Mouse (Mus musculus) erythroblast, embryonic 14.5 days (primary cell): ENCODE data around the gene Odf2. TPM values are rescaled to one million over a fixed set of nuclear protein-coding genes. Genes with fewer than 3 reads are reported as not detected.

Source experiments
- H3K27me3 ChIP-seq: 2 replicates; pipeline ENCODE4 v1.6.1; 2012; ENCODE audit warnings: inconsistent platforms; ENCODE audit not compliant: control insufficient read depth
- H3K36me3 ChIP-seq: 2 replicates; pipeline ENCODE4 v1.6.1; 2012; ENCODE audit warnings: mild to moderate bottlenecking, inconsistent platforms; ENCODE audit not compliant: control insufficient read depth
- H3K4me1 ChIP-seq: 2 replicates; pipeline ENCODE4 v1.6.1; 2012; ENCODE audit warnings: inconsistent platforms; ENCODE audit not compliant: control insufficient read depth
- H3K4me3 ChIP-seq: replicated peaks from 2 replicates; pipeline ENCODE3; 2012; ENCODE audit warnings: moderate library complexity, mild to moderate bottlenecking, inconsistent platforms
- H3K9me3 ChIP-seq: 2 replicates; pipeline ENCODE4 v1.6.1; 2012; ENCODE audit warnings: low read length, inconsistent platforms, mixed read lengths; ENCODE audit not compliant: control insufficient read depth
- GATA1 ChIP-seq: IDR thresholded peaks from 2 replicates; pipeline ENCODE4 v1.6.1; 2012; ENCODE audit warnings: low read length, inconsistent platforms, mixed read lengths
- TAL1 ChIP-seq: IDR thresholded peaks from 3 replicates; pipeline ENCODE4 v1.6.1; 2012; ENCODE audit warnings: low read length, inconsistent platforms, mixed read lengths
- polyA plus RNA-seq: library from polyadenylated mRNA; stranded (reverse); fragments of >175 nt; gene quantifications from 2 replicates; pipeline ENCODE4 v1.2.3, GENCODE M21; 2012

The Odf2 gene
- polyA plus RNA-seq, 1 experiment, result 6.0 TPM

GRCm38 (mm10) chr2:29849041-29849440, 40.0 kb upstream of the Odf2 start:
- Histone ChIP-seq H3K4me1 (peaks cover 7% of the 10 kb centered on the region), H3K27me3 (peaks cover 35% of the 10 kb centered on the region), H3K36me3 (peaks cover 10% of the 10 kb centered on the region), H3K4me3 (no peak overlapping the region), H3K9me3 (no peaks in the 10 kb centered on the region; the same call in 1 of the 2 replicates)
- TF ChIP-seq GATA1 (no peak), TAL1 (no peak)

DNA sequence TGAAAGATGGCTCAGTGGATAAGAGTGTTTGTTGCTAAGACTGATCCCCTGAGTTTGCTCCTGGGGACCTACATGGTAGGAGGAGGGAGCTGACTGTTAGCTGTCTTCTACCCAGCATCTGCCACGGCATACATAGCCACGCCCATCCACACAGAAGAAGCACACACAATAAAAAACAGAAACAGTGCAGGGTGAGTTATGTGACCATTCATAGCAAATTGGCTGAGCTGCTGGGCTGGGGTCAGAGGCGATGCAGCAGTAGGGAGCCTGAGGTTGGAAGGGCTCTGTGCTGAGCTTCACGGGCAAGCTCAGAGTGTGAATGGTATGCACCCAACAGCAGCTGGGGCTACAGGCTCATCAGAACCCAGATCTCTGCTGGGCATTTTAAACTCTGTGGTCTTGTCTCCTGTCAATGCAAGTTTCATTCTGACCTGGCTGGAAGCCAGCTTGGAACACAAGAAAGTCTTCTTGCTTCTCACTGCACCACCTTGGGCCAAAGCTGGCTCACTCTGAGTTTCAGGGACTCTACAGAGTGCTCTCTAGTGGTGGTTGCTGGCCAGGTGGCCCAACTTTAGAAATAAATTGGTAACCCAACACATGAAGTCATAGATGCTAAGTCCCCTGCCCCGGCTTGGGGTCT, 39.1 kb upstream of the Odf2 start:
- Histone ChIP-seq H3K9me3 (no peaks in the 10 kb centered on the region; the same call in 1 of the 2 replicates), H3K4me3 (no peak overlapping the region), H3K4me1 (peaks cover 10% of the 10 kb centered on the region), H3K27me3 (peaks cover 26% of the 10 kb centered on the region), H3K36me3 (peaks cover 6% of the 10 kb centered on the region)
- TF ChIP-seq TAL1 (no peak), GATA1 (no peak)

DNA sequence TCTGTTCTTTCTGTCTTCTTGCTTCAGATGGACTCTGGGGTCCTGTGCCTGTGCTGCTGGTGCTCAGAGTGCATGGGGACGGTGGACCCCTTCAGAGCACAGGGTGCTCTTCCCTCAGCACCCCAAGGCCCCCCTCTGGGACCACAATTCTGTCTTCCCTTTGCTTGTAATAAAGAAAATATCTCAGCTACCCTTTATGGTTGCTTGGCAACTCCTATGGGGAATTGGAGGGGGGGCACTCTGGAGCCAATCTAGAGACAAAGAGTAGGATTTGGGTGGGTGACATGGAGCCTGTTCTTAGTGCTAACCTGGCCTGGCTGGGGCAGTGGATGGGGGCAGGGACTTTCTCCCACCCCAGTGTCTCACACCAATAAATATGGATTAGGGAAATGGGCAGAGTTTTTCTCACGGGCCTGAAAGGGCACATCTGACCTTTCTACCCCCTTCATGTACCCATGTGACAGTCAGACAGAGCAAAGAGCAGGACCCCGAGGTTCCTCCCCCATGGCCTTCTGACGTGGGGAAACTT, 36.0 kb upstream of the Odf2 start:
- Histone ChIP-seq H3K27me3 (peaks cover 10% of the 10 kb centered on the region), H3K4me3 (no peak overlapping the region), H3K4me1 (peaks cover 10% of the 10 kb centered on the region), H3K36me3 (no peaks in the 10 kb centered on the region), H3K9me3 (no peaks in the 10 kb centered on the region)
- no peak for TF ChIP-seq GATA1
- no peak for TF ChIP-seq TAL1

DNA sequence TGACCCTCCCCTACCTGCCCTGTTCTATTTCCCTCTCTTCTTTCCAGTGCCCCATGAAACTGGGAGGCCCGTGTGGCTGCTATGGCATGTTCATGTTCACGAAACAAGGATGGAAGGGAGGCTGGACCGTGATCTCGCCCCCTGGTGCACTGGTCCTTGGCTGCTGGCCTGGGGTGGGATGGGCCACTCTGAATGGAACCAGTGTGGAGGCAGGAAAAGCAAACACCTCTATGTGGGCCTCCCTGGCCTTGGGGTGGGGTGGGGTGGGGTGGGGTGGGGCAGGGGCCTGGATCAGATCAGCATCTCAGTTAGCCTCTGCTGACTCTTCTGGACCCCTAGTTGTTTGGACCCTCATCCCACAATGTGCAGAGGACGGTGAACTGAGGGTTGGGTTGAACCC, 35.3 kb upstream of the Odf2 start:
- TF ChIP-seq TAL1, result no peak
- TF ChIP-seq GATA1, result no peak
- H3K9me3 ChIP-seq, result no peaks in the 10 kb centered on the region

DNA sequence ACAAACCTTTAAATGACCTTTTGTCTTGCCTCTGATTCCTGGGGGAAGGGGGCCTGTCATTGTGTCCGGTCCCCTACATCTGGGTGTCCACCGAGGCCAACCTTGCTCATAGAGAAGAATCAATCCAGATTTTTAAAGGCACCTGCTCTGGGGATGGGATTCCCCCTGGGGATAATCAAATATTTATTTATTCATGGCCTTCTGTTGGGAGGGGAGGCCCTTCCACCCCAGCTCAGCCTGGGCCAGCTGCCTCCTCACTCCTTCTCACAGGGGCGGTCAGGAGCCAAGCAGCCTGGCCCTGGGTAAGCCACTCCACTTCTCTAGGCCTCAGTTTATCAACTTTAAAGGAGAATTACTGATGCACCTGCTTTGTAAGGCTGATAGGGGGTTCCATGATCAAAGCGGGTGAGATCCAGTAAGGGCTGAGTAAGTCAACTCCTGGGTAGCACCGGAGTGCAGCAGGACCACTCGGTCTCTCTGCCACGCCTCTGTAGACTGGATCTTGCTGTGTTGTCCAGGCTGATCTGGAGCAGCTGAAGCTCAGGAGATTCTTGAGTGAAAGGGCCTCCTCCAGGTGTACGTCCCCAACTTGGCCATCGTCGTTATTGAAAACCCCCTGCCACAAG, 33.3 kb upstream of the Odf2 start:
- peaks cover 10% of the 10 kb centered on the region for H3K4me1 ChIP-seq
- no peak for TF ChIP-seq GATA1
- no peak for TF ChIP-seq TAL1

More for the DNA sequence above, 35.3 kb upstream of the Odf2 start:
- Histone ChIP-seq H3K4me3 (no peak overlapping the region), H3K36me3 (no peaks in the 10 kb centered on the region), H3K27me3 (peaks cover 8% of the 10 kb centered on the region), H3K4me1 (peaks cover 10% of the 10 kb centered on the region)

DNA sequence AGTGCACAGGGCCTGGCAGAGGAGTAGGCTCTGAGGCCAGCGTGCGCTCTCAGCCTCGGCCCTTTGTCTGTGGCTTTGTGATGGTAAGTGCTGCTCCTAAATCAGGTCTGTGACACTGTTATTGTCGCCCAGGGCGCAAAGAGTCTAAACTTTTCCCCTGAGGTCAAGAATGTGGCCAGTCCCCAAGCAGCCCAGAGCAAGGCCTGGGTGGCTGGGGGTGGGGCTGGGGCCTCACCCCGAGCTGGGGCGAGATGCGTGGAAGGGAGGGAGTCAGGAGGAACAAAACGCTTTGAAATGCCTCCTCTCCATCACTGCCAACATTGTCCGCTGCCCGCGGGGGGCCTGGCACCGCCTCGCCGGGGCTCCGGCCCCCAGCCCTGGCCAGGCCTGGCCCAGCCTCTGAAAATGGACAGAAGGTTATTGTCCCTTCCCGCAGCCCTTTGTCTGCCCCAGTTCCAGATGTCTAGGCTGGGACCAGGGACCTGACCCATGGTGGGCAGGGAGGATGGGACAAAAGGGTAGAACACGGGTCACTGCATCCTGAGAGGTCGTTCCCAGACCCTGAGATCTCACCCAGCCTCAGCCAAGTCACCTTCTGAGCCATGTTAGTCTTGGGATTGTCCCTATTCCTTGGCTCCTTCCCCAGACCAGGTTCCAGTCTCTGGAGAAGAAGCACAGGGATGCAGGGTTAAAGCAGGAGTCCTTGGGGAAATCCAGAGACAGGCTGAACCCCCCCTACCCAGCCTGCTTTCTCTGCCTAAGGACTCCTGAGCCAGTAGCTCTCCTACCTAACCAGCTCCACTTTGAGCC, 32.4 kb upstream of the Odf2 start:
- no peaks in the 10 kb centered on the region for H3K36me3 ChIP-seq
- H3K4me1 ChIP-seq, result peaks cover 10% of the 10 kb centered on the region
- H3K9me3 ChIP-seq, result no peaks in the 10 kb centered on the region
- no peak overlapping the region for H3K4me3 ChIP-seq
- H3K27me3 ChIP-seq, result peaks cover 8% of the 10 kb centered on the region
- no peak for TF ChIP-seq GATA1
- no peak for TF ChIP-seq TAL1

More for the DNA sequence above, 33.3 kb upstream of the Odf2 start:
- Histone ChIP-seq H3K27me3 (peaks cover 8% of the 10 kb centered on the region), H3K4me3 (no peak overlapping the region), H3K36me3 (no peaks in the 10 kb centered on the region), H3K9me3 (no peaks in the 10 kb centered on the region)

DNA sequence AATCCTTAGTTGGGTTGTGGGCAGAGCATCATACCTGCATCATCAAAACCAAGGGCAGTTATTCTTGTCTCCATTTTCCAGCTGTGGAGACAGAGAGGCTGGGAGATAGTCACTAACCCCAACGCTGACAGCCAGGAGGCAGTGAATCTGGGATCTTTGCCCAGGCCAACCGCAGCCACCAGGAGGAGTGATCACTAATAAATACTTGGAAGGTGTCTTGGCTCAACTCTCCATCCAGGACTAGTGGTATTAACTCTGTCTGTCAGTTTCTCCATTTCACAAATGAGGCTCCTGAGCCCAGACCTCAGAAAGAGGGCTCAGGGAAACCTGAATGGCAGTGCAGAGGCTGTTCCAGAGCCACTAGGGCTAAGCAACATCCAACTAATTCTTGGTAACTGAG, 31.7 kb upstream of the Odf2 start:
- no peak for TF ChIP-seq TAL1
- TF ChIP-seq GATA1, result no peak
- H3K4me3 ChIP-seq, result no peak overlapping the region
- no peaks in the 10 kb centered on the region for H3K36me3 ChIP-seq
- peaks cover 8% of the 10 kb centered on the region for H3K27me3 ChIP-seq
- H3K4me1 ChIP-seq, result peaks cover 10% of the 10 kb centered on the region
- H3K9me3 ChIP-seq, result no peaks in the 10 kb centered on the region

- no peaks in the 10 kb centered on the region for H3K36me3 ChIP-seq
- no peaks in the 10 kb centered on the region for H3K9me3 ChIP-seq
- no peak overlapping the region for H3K4me3 ChIP-seq
- H3K4me1 ChIP-seq, result peaks cover 10% of the 10 kb centered on the region
- TF ChIP-seq GATA1 (no peak), TAL1 (no peak)
- peaks cover 8% of the 10 kb centered on the region for H3K27me3 ChIP-seq
These were observed 31.1 kb upstream of the Odf2 start for GRCm38 (mm10) chr2:29857967-29858366.
